ENCODE assay signal across 13 mouse cellular contexts in the genomic region with DNA sequence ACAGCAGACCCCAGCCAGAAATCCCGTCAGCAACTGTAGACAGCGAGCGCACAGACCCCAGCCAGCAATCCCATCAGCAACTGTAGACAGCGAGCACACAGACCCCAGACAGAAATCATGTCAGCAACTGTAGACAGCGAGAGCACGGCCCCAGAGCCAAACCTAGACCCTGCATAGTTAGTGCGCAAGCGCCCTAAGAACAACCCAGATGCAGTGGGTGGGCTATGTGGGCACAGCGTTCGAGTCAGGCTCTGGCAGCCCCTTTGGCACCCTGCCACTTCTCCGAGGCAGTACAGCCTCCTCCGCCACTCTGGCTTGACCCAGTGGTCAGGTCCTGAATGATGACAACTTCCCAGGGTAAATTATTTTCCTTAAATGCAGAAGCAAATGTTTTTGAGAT. TPM values are rescaled to one million over a fixed set of nuclear protein-coding genes. Genes with fewer than 3 reads are reported as not detected.
DNase-seq lines count a peak whose midpoint lies in the region; ATAC-seq and TF ChIP-seq lines count a peak whose summit lies in the region.
"Had no signal": no experiment of that assay in that cellular context is flagged by ENCODE, and none has a peak within 500 bp of the region (broad histone marks: within the 10 kb centered on the region; RNA-seq: fewer than 3 reads in every experiment).

No protein-coding gene starts in this region.

- no peak overlapping the region for H3K4me2 ChIP-seq in forebrain, embryonic 16.5 days (ENCODE audit: low read length)
- no peak overlapping the region for H3K4me2 ChIP-seq in hindbrain, embryonic 15.5 days
- no peak overlapping the region for H3K4me2 ChIP-seq in hindbrain, postnatal 0 days (ENCODE audit: low read depth, low read length)
- H3K4me2 ChIP-seq: liver, embryonic 13.5 days; neural tube, embryonic 15.5 days had no signal

- H3K4me3 ChIP-seq in forebrain, embryonic 16.5 days (replicated peaks; ENCODE audit: low read length) = no peak overlapping the region
- H3K4me3 ChIP-seq in forebrain, embryonic 10.5 days = no peak overlapping the region
- no peak overlapping the region for H3K4me3 ChIP-seq in hindbrain, embryonic 15.5 days
- H3K4me3 ChIP-seq in hindbrain, postnatal 0 days (ENCODE audit: low read length) = no peak overlapping the region
- H3K4me3 ChIP-seq in E14TG2a.4 (replicated peaks; ENCODE audit: low read length) = peak overlapping the region; percentile 50
- H3K4me3 ChIP-seq: liver, embryonic 13.5 days; neural tube, embryonic 15.5 days had no signal

- no peaks in the 10 kb centered on the region for H3K9me3 ChIP-seq in forebrain, embryonic 16.5 days (ENCODE audit: control insufficient read depth, low read length)
- no peaks in the 10 kb centered on the region for H3K9me3 ChIP-seq in forebrain, embryonic 10.5 days
- no peaks in the 10 kb centered on the region for H3K9me3 ChIP-seq in hindbrain, embryonic 15.5 days
- H3K9me3 ChIP-seq in hindbrain, postnatal 0 days (ENCODE audit: low read length) = no peaks in the 10 kb centered on the region
- H3K9me3 ChIP-seq in E14TG2a.4 (ENCODE audit: low read length) = no peaks in the 10 kb centered on the region
- H3K9me3 ChIP-seq: liver, embryonic 13.5 days; neural tube, embryonic 15.5 days had no signal

- intact Hi-C loops in left cerebral cortex, postnatal 4 days (cut with DNase I) = no loop called here

- peaks cover 13% of the 10 kb centered on the region for H3K4me1 ChIP-seq in forebrain, embryonic 16.5 days (replicated peaks; ENCODE audit: control insufficient read depth, insufficient read depth, low read length)
- H3K4me1 ChIP-seq in forebrain, embryonic 10.5 days = peaks cover 3% of the 10 kb centered on the region; the same call in 1 of the 2 replicates
- peaks cover 4% of the 10 kb centered on the region; the same call in 1 of the 2 replicates for H3K4me1 ChIP-seq in hindbrain, embryonic 15.5 days (replicated peaks)
- 0 out of 2 replicates have a peak, but pooled peaks cover 3% of the 10 kb centered on the region for H3K4me1 ChIP-seq in hindbrain, postnatal 0 days (ENCODE audit: insufficient read depth, low read length)
- peaks cover 57% of the 10 kb centered on the region for H3K4me1 ChIP-seq in E14TG2a.4 (replicated peaks; ENCODE audit: low read depth, low read length)
- H3K4me1 ChIP-seq: liver, embryonic 13.5 days had no signal

- H3K36me3 ChIP-seq in forebrain, embryonic 16.5 days (ENCODE audit: control insufficient read depth, insufficient read depth) = no peaks in the 10 kb centered on the region
- no peaks in the 10 kb centered on the region for H3K36me3 ChIP-seq in forebrain, embryonic 10.5 days (replicated peaks)
- H3K36me3 ChIP-seq in hindbrain, embryonic 15.5 days = no peaks in the 10 kb centered on the region
- H3K36me3 ChIP-seq in hindbrain, postnatal 0 days (ENCODE audit: insufficient read depth, low read length) = no peaks in the 10 kb centered on the region
- H3K36me3 ChIP-seq in E14TG2a.4 (ENCODE audit: insufficient read depth, low read length) = no peaks in the 10 kb centered on the region
- H3K36me3 ChIP-seq: liver, embryonic 13.5 days; neural tube, embryonic 15.5 days had no signal

- no peak overlapping the region for H3K27ac ChIP-seq in forebrain, embryonic 16.5 days (ENCODE audit: low read length)
- H3K27ac ChIP-seq in forebrain, embryonic 10.5 days = no peak overlapping the region
- H3K27ac ChIP-seq in hindbrain, embryonic 15.5 days (replicated peaks) = no peak overlapping the region
- H3K27ac ChIP-seq in hindbrain, postnatal 0 days = no peak overlapping the region
- H3K27ac ChIP-seq: liver, embryonic 13.5 days; neural tube, embryonic 15.5 days had no signal

- no peak for TF ChIP-seq CTCF in hindbrain, postnatal 0 days (IDR thresholded peaks at IDR 0.05; ENCODE audit: low read depth)
- no peak for TF ChIP-seq CTCF in E14TG2a.4 (conservative IDR thresholded peaks at IDR 0.05; ENCODE audit: low read length)

- ATAC-seq in forebrain, embryonic 16.5 days = peak; percentile 47; the same call in 1 of the 2 replicates
- peak; percentile 34; the same call in 1 of the 2 replicates for ATAC-seq in hindbrain, embryonic 15.5 days (ENCODE audit: low FRiP score, low read depth)
- no peak for ATAC-seq in hindbrain, postnatal 0 days

- DNase-seq in forebrain, embryonic 10.5 days (ENCODE audit: extremely low spot score, low spot score) = no peak
- DNase-seq in hindbrain, postnatal 0 days (ENCODE audit: low spot score) = no peak
- peak; percentile 80 for DNase-seq in left cerebral cortex, postnatal 4 days
- no peak for DNase-seq in left cerebral cortex, adult 11 months (ENCODE audit: low spot score)
- no peak for DNase-seq in adrenal gland, postnatal 25 days
- DNase-seq: adrenal gland, postnatal 36 days; B cell, adult 2 months; kidney, adult 8-10 months; liver, embryonic 13.5 days had no signal

- 66% methylated on average over 12 of the region's 12 CpGs for WGBS in forebrain, embryonic 16.5 days
- 92% methylated on average over 12 of the region's 12 CpGs for WGBS in forebrain, embryonic 10.5 days
- WGBS in hindbrain, embryonic 15.5 days = 74% methylated on average over 12 of the region's 12 CpGs
- 59% methylated on average over 12 of the region's 12 CpGs for WGBS in hindbrain, postnatal 0 days

- H3K9ac ChIP-seq in forebrain, embryonic 16.5 days (replicated peaks; ENCODE audit: low read depth, low read length) = no peak overlapping the region
- no peak overlapping the region for H3K9ac ChIP-seq in hindbrain, embryonic 15.5 days
- H3K9ac ChIP-seq in hindbrain, postnatal 0 days (replicated peaks; ENCODE audit: low read length) = no peak overlapping the region
- H3K9ac ChIP-seq: liver, embryonic 13.5 days; neural tube, embryonic 15.5 days had no signal

- H3K27me3 ChIP-seq in forebrain, embryonic 16.5 days (replicated peaks; ENCODE audit: control insufficient read depth, insufficient read depth, low read length) = no peaks in the 10 kb centered on the region
- no peaks in the 10 kb centered on the region for H3K27me3 ChIP-seq in forebrain, embryonic 10.5 days (ENCODE audit: poor library complexity, severe bottlenecking)
- no peaks in the 10 kb centered on the region for H3K27me3 ChIP-seq in hindbrain, embryonic 15.5 days
- H3K27me3 ChIP-seq in hindbrain, postnatal 0 days (ENCODE audit: insufficient read depth, low read length) = no peaks in the 10 kb centered on the region
- H3K27me3 ChIP-seq in E14TG2a.4 (ENCODE audit: insufficient read depth, low read length) = no peaks in the 10 kb centered on the region
- H3K27me3 ChIP-seq: liver, embryonic 13.5 days; neural tube, embryonic 15.5 days had no signal

RNA-seq across cellular contexts. Expression of gene Frmd6, which starts 48.6 kb away (rescaled TPM):
- 12.5 and 16.6 TPM in 2 replicates for polyA plus RNA-seq in forebrain, embryonic 16.5 days (2015; fragmentation: Nextera tagmentation; extraction: Ambion mirVana)
- polyA plus RNA-seq in forebrain, embryonic 10.5 days (2016; fragmentation: Nextera tagmentation; extraction: Ambion mirVana) = 25.1 and 27.8 TPM in 2 replicates
- 8.9 and 9.3 TPM in 2 replicates for polyA plus RNA-seq in hindbrain, embryonic 15.5 days (2015; fragmentation: Nextera tagmentation; extraction: Ambion mirVana)
- 7.0 and 7.9 TPM in 2 replicates for total RNA-seq in hindbrain, postnatal 0 days (2014; rRNA removed)
- polyA plus RNA-seq in hindbrain, postnatal 0 days (2015; fragmentation: Nextera tagmentation; extraction: Ambion mirVana) = 5.8 and 6.5 TPM in 2 replicates
- total RNA-seq in left cerebral cortex, postnatal 4 days (2021) = 10 to 100 TPM; 21.2 to 24.6 TPM
- 46.7 and 48.9 TPM in 2 replicates for total RNA-seq in adrenal gland, postnatal 25 days (2021)
